Mouse (Mus musculus) E14TG2a.4 (cell line): ENCODE measurements at regions not wholly inside any gene's neighbourhood (a gene's known extent, or its start where the extent isn't known, plus 50 kb on each side); places are given as distances from the start of the nearest gene placed in this dataset.

ENCODE experiments used
- CTCF ChIP-seq: conservative IDR thresholded peaks from 2 replicates; pipeline ENCODE4 v1.5.1; 2014; ENCODE audit warnings: low read length
- NANOG ChIP-seq: IDR thresholded peaks from 2 replicates; pipeline ENCODE4 v1.6.1; 2014; ENCODE audit warnings: borderline replicate concordance, low read length, mixed read lengths
- POU5F1 ChIP-seq: IDR thresholded peaks from 2 replicates; pipeline ENCODE4 v1.6.1; 2014; ENCODE audit warnings: low read length, borderline replicate concordance

DNA sequence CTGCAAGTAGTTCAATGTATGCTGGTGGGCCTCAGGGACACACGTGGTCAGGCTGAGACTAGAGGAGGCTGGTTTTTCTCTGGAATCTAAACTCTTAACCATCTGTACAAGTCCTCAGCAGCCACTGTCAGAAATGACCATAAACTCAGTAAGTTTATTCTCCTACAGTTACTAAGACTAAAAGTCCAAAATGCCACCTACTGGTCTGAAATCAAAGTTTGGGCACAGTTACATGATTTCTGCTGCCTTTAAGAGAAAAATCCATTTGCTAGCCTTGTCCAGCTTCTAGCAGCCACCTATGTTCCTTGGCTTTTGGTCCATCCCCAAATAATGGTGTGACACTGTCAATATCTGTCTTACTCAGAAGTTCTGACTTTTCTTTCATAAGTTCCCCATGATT lies 300.2 kb upstream of the Thbs1 start:
- no peak for TF ChIP-seq CTCF
- TF ChIP-seq NANOG = no peak
- TF ChIP-seq POU5F1 = no peak
